Mouse (Mus musculus) Patski (cell line): ENCODE measurements around the gene Atp8b3. TPM values are rescaled to one million over a fixed set of nuclear protein-coding genes. Genes with fewer than 3 reads are reported as not detected.

ENCODE experiments used
- ATAC-seq: fragments of 100-300 bp; one replicate; pipeline ENCODE4 v1.8.0; 2021
- CTCF ChIA-PET: fragments of 350-600 bp; sonication (Branson Sonifier 250); formaldehyde crosslinking; loops from one replicate; lab custom pipeline; 2022; ENCODE audit warnings: inconsistent platforms; lab: Charles Lee
- POLR2A ChIA-PET: fragments of 350-600 bp; sonication (Branson Sonifier 250); formaldehyde crosslinking; loops from one replicate; lab custom pipeline; 2022; ENCODE audit warnings: antibody characterized with exemption, inconsistent platforms; lab: Charles Lee
- DNase-seq: peaks from one replicate; pipeline ENCODE4 v3.0.0-alpha.2; 2011; ENCODE audit warnings: low read depth, low spot score
- H3K27me3 ChIP-seq: fragments of 371-371 bp; one replicate; pipeline ENCODE4 v1.5.1; 2021
- CTCF ChIP-seq: fragments of 100-300 bp; IDR thresholded peaks from one replicate; pipeline ENCODE4 v1.5.1; 2021
- in situ Hi-C: fragments of 300-500 bp; cut with MboI; formaldehyde crosslinking; loops from 3 replicates; pipeline ENCODE4 v1.11.1; 2018; ENCODE audit warnings: low pct_unique_long_range_greater_than_20kb, mixed read lengths
- polyA plus RNA-seq: library from polyadenylated mRNA; unstranded; gene quantifications from one replicate; pipeline ENCODE4 v1.2.3, GENCODE M21; 2021

Atp8b3 gene
- polyA plus RNA-seq, 1 experiment from 2014 or later: 0.24 TPM

GRCm38 (mm10) chr10:80552364-80552763 is 13.4 kb upstream of the Atp8b3 start:
- ChIA-PET POLR2A (no interaction called here), CTCF (interaction anchor here (1.4 to 2.6 kb wide), 2 partner anchors 9 to 47 kb away, joined by 3 to 7 read pairs; partner anchors contain the start of gene Rexo1)
- in situ Hi-C loops: loop anchor here (5.0 kb wide), 2 partner anchors 40 to 105 kb away; no protein-coding TSS in a partner anchor
- no peak for ATAC-seq
- no peaks in the 10 kb centered on the region for H3K27me3 ChIP-seq
- no peak for DNase-seq
- no peak for TF ChIP-seq CTCF

GRCm38 (mm10) chr10:80549279-80549678 is 10.4 kb upstream of the Atp8b3 start:
- ATAC-seq (no peak), DNase-seq (no peak)
- CTCF ChIA-PET: interaction anchor here (0.8 to 2.2 kb wide), 2 partner anchors 11 to 39 kb away, joined by 3 to 8 read pairs; no protein-coding TSS in a partner anchor
- no peaks in the 10 kb centered on the region for H3K27me3 ChIP-seq
- POLR2A ChIA-PET: no interaction called here
- in situ Hi-C loops: no loop called here
- TF ChIP-seq CTCF: no peak

- no peaks in the 10 kb centered on the region for H3K27me3 ChIP-seq
- in situ Hi-C loops: no loop called here
- TF ChIP-seq CTCF: no peak
- no peak for DNase-seq
- peak; percentile 42 for ATAC-seq
- POLR2A ChIA-PET: no interaction called here
- CTCF ChIA-PET: interaction anchor here (2.2 kb wide), 1 partner anchor 39 kb away, joined by 8 read pairs; no protein-coding TSS in a partner anchor
These were observed 9.6 kb upstream of the Atp8b3 start for GRCm38 (mm10) chr10:80548428-80549006.

GRCm38 (mm10) chr10:80547539-80547938 is 8.6 kb upstream of the Atp8b3 start:
- POLR2A ChIA-PET: no interaction called here
- no peaks in the 10 kb centered on the region for H3K27me3 ChIP-seq
- ATAC-seq (no peak), DNase-seq (no peak)
- TF ChIP-seq CTCF: no peak
- CTCF ChIA-PET: interaction anchor here (2.2 kb wide), 1 partner anchor 38 kb away, joined by 8 read pairs; no protein-coding TSS in a partner anchor
- in situ Hi-C loops: no loop called here

- TF ChIP-seq CTCF: no peak
- no peaks in the 10 kb centered on the region for H3K27me3 ChIP-seq
- ChIA-PET CTCF (no interaction called here), POLR2A (no interaction called here)
- ATAC-seq (no peak), DNase-seq (no peak)
- in situ Hi-C loops: no loop called here
These were observed 8.0 kb upstream of the Atp8b3 start for GRCm38 (mm10) chr10:80546945-80547344.

GRCm38 (mm10) chr10:80545590-80545989 is 6.7 kb upstream of the Atp8b3 start:
- POLR2A ChIA-PET: interaction anchor here (1.0 kb wide), 1 partner anchor 11 kb away, joined by 4 read pairs; no protein-coding TSS in a partner anchor

GRCm38 (mm10) chr10:80543873-80544272 is 4.9 kb upstream of the Atp8b3 start:
- TF ChIP-seq CTCF: no peak
- no peaks in the 10 kb centered on the region for H3K27me3 ChIP-seq
- CTCF ChIA-PET: interaction anchor here (1.3 kb wide), 1 partner anchor 13 kb away, joined by 4 read pairs; no protein-coding TSS in a partner anchor
- POLR2A ChIA-PET: no interaction called here
- DNase-seq: no peak
- ATAC-seq: no peak
- in situ Hi-C loops: no loop called here

More at GRCm38 (mm10) chr10:80545590-80545989, 6.7 kb upstream of the Atp8b3 start:
- no peak for TF ChIP-seq CTCF
- CTCF ChIA-PET: interaction anchor here (1.2 kb wide), 1 partner anchor 36 kb away, joined by 3 read pairs; no protein-coding TSS in a partner anchor
- ATAC-seq (no peak), DNase-seq (no peak)
- in situ Hi-C loops: no loop called here
- no peaks in the 10 kb centered on the region for H3K27me3 ChIP-seq

- no peak for TF ChIP-seq CTCF
- CTCF ChIA-PET: no interaction called here
- no peak for DNase-seq
- H3K27me3 ChIP-seq: no peaks in the 10 kb centered on the region
- in situ Hi-C loops: no loop called here
- no peak for ATAC-seq
- POLR2A ChIA-PET: no interaction called here
These were observed 569 bp upstream of the Atp8b3 start for GRCm38 (mm10) chr10:80539493-80539892.

GRCm38 (mm10) chr10:80538180-80538579 is 744 bp downstream of the Atp8b3 start:
- ATAC-seq (no peak), DNase-seq (no peak)
- POLR2A ChIA-PET: interaction anchor here (1.0 kb wide), 1 partner anchor 28 kb away, joined by 4 read pairs; no protein-coding TSS in a partner anchor
- H3K27me3 ChIP-seq: no peaks in the 10 kb centered on the region
- in situ Hi-C loops: no loop called here
- CTCF ChIA-PET: interaction anchor here (0.9 to 1.3 kb wide), 2 partner anchors 12 to 29 kb away, joined by 3 read pairs; no protein-coding TSS in a partner anchor
- no peak for TF ChIP-seq CTCF

GRCm38 (mm10) chr10:80535711-80536110 is 3.2 kb downstream of the Atp8b3 start:
- ATAC-seq (no peak), DNase-seq (no peak)
- no peaks in the 10 kb centered on the region for H3K27me3 ChIP-seq
- no peak for TF ChIP-seq CTCF
- CTCF ChIA-PET: no interaction called here
- in situ Hi-C loops: no loop called here
- POLR2A ChIA-PET: no interaction called here

GRCm38 (mm10) chr10:80535071-80535470 is 3.9 kb downstream of the Atp8b3 start:
- ChIA-PET POLR2A (no interaction called here), CTCF (no interaction called here)
- TF ChIP-seq CTCF: no peak
- in situ Hi-C loops: no loop called here
- no peak for ATAC-seq
- H3K27me3 ChIP-seq: no peaks in the 10 kb centered on the region
- no peak for DNase-seq
